Mouse (Mus musculus) kidney, embryonic 15.5 days (tissue): Measurements from ENCODE around the gene Kansl3. TPM values are rescaled to one million over a fixed set of nuclear protein-coding genes. Genes with fewer than 3 reads are reported as not detected.

ENCODE experiments used
- ATAC-seq: fragments of 200-750 bp; cut with Nextera tagmentation; replicated peaks from 2 replicates; pipeline ENCODE4 v1.8.0; 2017; ENCODE audit warnings: moderate TSS enrichment; ENCODE audit not compliant: low FRiP score
- H3K27ac ChIP-seq: fragments of 300-500 bp; sonication (generic); 2 replicates; pipeline ENCODE4 v1.5.1; 2015; ENCODE audit warnings: mild to moderate bottlenecking, inconsistent platforms
- H3K27me3 ChIP-seq: fragments of 300-500 bp; sonication (generic); 2 replicates; pipeline ENCODE4 v1.6.1; 2015; ENCODE audit warnings: inconsistent platforms
- H3K36me3 ChIP-seq: fragments of 300-500 bp; sonication (generic); 2 replicates; pipeline ENCODE4 v1.6.1; 2015; ENCODE audit warnings: inconsistent platforms
- H3K4me1 ChIP-seq: fragments of 300-500 bp; sonication (generic); 2 replicates; pipeline ENCODE4 v1.6.1; 2015; ENCODE audit warnings: inconsistent platforms
- H3K4me2 ChIP-seq: fragments of 300-500 bp; sonication (generic); 2 replicates; pipeline ENCODE4 v1.6.1; 2015; ENCODE audit warnings: moderate library complexity, mild to moderate bottlenecking, inconsistent platforms
- H3K4me3 ChIP-seq: fragments of 300-500 bp; sonication (generic); replicated peaks from 2 replicates; pipeline ENCODE4 v1.5.1; 2015; ENCODE audit warnings: mild to moderate bottlenecking, inconsistent platforms
- H3K9ac ChIP-seq: fragments of 300-500 bp; sonication (generic); 2 replicates; pipeline ENCODE4 v1.6.1; 2015; ENCODE audit warnings: mild to moderate bottlenecking, inconsistent platforms
- H3K9me3 ChIP-seq: fragments of 300-500 bp; sonication (generic); replicated peaks from 2 replicates; pipeline ENCODE4 v1.6.1; 2016; ENCODE audit warnings: inconsistent platforms
- WGBS: fragments of 180-500 bp; shearing (Covaris S2); methylation state at CpG from one replicate; pipeline ENCODE4 v1.1.7; 2015; ENCODE audit warnings: mixed read lengths; 5-methylcytosine and 5-hydroxymethylcytosine counted together
- polyA plus RNA-seq: library from polyadenylated mRNA; unstranded; fragments of >200 nt; fragmentation: Nextera tagmentation; extraction: Ambion mirVana; gene quantifications from 2 replicates; pipeline ENCODE4 v1.2.1, GENCODE M21; 2015

The Kansl3 gene
- polyA plus RNA-seq, result 44.8 and 49.9 TPM in 2 replicates

DNA sequence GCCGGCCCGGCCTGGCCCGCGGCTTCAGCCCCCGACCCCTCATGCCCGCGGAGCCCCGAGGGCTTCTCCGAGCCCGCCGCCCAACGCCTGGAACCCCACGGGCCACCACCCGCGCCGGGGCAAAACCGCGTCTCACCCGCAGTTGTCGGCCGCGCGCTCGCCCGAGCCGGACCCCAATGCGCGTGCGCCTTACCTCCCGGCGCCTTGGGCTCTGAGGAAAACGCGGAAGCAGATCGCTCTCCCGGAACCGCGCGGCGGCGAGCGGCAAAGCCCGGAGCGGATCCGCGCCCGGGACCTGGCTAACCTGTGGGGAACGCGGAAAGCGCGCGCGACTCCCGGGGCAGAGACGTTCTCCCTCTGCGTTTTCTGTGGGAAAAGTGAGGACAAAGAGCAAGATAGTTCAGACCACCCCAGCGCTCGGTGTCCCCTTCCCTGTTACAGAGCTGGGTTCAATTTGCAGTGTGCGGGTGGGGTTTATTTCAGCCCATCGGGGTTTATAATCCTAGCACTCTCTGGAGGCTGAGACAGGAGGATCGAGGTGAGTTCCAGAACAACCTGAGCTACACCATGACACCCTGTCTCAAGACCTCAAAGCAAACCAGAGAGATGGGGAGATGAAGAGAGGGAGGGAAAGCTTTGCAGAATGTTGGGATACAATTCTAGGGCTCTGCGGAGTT is at the start of gene Kansl3:
Gene Kansl3 (minus strand): TSS at position 213 of the 677 bp plus-strand sequence.
- peaks cover 27% of the 10 kb centered on the region for H3K36me3 ChIP-seq
- H3K27me3 ChIP-seq, result no peaks in the 10 kb centered on the region
- no peaks in the 10 kb centered on the region for H3K9me3 ChIP-seq
- H3K4me3 ChIP-seq, result peak within 1 kb of the TSS; percentile 91
- H3K4me2 ChIP-seq, result peak within 1 kb of the TSS; percentile 73
- peak within 1 kb of the TSS; percentile 83 for H3K27ac ChIP-seq
- peak within 1 kb of the TSS; percentile 95 for H3K9ac ChIP-seq
- H3K4me1 ChIP-seq, result peaks cover 18% of the 10 kb centered on the region
- WGBS, result 3% methylated on average over 61 of the region's 61 CpGs
- peak; percentile 90 for ATAC-seq

- H3K27ac ChIP-seq, result no peak overlapping the region
- H3K4me3 ChIP-seq, result no peak overlapping the region
- WGBS, result 73% methylated on average over 6 of the region's 6 CpGs
- H3K27me3 ChIP-seq, result no peaks in the 10 kb centered on the region
- no peak overlapping the region for H3K9ac ChIP-seq
- no peak for ATAC-seq
- H3K4me2 ChIP-seq, result no peak overlapping the region
- H3K9me3 ChIP-seq, result no peaks in the 10 kb centered on the region
- no peaks in the 10 kb centered on the region for H3K4me1 ChIP-seq
- H3K36me3 ChIP-seq, result no peaks in the 10 kb centered on the region
Measured at GRCm38 (mm10) chr1:36404531-36404930, 35.5 kb upstream of the Kansl3 start.

DNA sequence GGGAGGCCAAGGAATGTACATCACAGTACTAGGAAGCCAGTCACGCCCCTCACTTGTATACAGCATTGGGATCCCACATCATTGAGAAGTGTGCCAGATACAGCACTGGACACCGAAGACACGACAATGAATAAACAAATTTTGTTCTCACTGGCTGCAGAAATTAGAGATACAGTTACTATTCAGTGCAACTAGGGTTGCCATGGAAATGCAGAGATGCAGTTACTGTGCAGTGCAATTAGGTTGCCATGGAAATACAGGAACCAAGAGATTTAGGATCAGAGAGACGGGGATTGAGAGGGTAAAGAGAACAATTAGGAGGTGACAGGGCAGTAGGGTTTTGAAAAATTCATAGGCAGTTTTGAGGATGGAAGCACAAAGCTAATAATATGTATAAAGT is 32.5 kb upstream of the Kansl3 start:
- 0 out of 2 replicates have a peak, but pooled peaks cover 3% of the 10 kb centered on the region for H3K4me1 ChIP-seq
- no peaks in the 10 kb centered on the region for H3K9me3 ChIP-seq
- H3K9ac ChIP-seq, result no peak overlapping the region
- no peak overlapping the region for H3K27ac ChIP-seq
- 81% methylated on average over 4 of the region's 4 CpGs for WGBS
- ATAC-seq, result no peak
- H3K4me2 ChIP-seq, result no peak overlapping the region
- H3K4me3 ChIP-seq, result no peak overlapping the region
- no peaks in the 10 kb centered on the region for H3K27me3 ChIP-seq
- no peaks in the 10 kb centered on the region for H3K36me3 ChIP-seq

DNA sequence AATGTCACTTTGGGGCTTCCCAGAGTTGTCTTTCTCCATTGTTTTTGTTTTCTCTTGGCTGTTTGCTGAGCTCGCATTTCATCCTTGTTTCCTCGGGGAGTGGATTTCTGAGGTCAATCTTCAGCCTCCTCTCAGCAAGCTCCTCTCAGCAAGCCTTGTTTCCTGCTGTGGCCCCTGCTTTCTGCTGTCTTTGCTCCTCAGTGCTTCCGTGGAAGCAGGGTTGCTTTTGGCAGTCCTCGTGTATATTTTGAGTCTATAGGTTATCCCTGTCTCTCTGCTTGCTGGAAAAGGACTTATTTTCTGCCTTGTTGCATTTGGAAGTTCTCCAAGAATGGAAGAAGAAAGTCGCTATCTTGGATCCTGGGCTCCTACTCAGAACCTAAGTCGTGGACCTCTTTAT is 28.1 kb upstream of the Kansl3 start:
- H3K36me3 ChIP-seq, result no peaks in the 10 kb centered on the region
- 0 out of 2 replicates have a peak overlapping the region, but pooled peaks have one; percentile 13 for H3K27ac ChIP-seq
- WGBS, result 18% methylated on average over 6 of the region's 6 CpGs
- H3K9me3 ChIP-seq, result no peaks in the 10 kb centered on the region
- H3K4me1 ChIP-seq, result 0 out of 2 replicates have a peak, but pooled peaks cover 3% of the 10 kb centered on the region
- no peak overlapping the region for H3K4me2 ChIP-seq
- H3K27me3 ChIP-seq, result no peaks in the 10 kb centered on the region
- no peak overlapping the region for H3K4me3 ChIP-seq
- no peak for ATAC-seq
- H3K9ac ChIP-seq, result no peak overlapping the region

- no peak for ATAC-seq
- Histone ChIP-seq H3K4me3 (no peak overlapping the region), H3K36me3 (no peaks in the 10 kb centered on the region), H3K4me2 (no peak overlapping the region), H3K27me3 (no peaks in the 10 kb centered on the region), H3K9me3 (no peaks in the 10 kb centered on the region), H3K4me1 (no peaks in the 10 kb centered on the region), H3K9ac (no peak overlapping the region), H3K27ac (no peak overlapping the region)
- WGBS, result 65% methylated on average over 4 of the region's 4 CpGs
Measured at GRCm38 (mm10) chr1:36379582-36379981, 10.6 kb upstream of the Kansl3 start.

GRCm38 (mm10) chr1:36378880-36379279 is 9.9 kb upstream of the Kansl3 start:
- Histone ChIP-seq H3K27ac (no peak overlapping the region), H3K4me3 (no peak overlapping the region), H3K4me2 (no peak overlapping the region), H3K36me3 (no peaks in the 10 kb centered on the region), H3K9ac (no peak overlapping the region), H3K27me3 (no peaks in the 10 kb centered on the region), H3K4me1 (no peaks in the 10 kb centered on the region), H3K9me3 (no peaks in the 10 kb centered on the region)
- WGBS, result 70% methylated on average over 6 of the region's 6 CpGs
- ATAC-seq, result no peak

DNA sequence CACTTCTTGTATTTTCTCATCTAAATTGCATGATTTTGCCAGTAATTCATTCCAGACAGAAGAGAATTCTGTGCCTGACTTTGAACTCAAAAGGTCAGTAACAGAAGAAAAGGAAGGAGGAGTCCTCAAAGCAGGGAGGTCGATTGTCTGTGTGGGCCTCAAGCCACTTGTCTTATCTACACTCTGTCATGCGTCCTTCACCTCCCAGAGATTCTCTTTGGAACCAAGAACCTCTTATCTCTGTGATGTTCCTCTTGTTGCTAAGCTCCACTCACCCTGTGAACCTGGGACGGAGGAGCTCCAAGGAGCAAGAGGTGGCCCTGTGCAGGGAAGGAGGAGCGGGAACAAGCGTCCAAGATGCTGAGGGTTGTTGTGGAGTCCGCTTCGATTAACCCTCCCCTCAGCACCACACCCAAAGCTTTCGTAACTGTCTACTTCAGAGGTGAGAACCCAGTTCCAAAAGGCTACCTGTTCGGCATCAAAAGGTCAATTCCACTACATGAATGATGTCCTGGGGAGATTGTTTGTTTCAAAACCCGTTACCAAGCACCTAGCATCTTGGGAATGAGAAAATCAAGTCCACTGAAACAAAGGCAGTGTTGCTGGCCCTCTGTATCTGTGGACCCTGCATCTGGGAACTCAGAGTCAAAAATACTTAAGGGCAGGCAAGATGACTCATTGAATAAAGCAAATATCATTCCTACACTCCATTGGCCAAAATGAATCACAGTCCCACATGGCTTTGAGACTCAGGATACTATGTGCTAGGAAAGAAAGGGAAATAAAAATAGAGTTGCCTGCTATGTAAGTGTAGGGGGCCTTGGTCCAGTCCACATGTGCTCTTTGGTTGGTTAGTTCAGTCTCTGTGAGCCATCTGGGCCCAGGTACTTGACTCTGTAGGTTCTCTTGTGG is 3.2 kb upstream of the Kansl3 start, which contains the start of gene Fer1l5:
Gene Fer1l5 (plus strand): TSS at position 358 of the 912 bp plus-strand sequence.
- ATAC-seq, result no peak
- WGBS, result 81% methylated on average over 10 of the region's 10 CpGs
- no peaks in the 10 kb centered on the region for H3K9me3 ChIP-seq
- H3K4me1 ChIP-seq, result peaks cover 13% of the 10 kb centered on the region
- H3K4me2 ChIP-seq, result no peak within 1 kb of the TSS
- H3K27me3 ChIP-seq, result no peaks in the 10 kb centered on the region
- peaks cover 3% of the 10 kb centered on the region; the same call in 1 of the 2 replicates for H3K36me3 ChIP-seq
- no peak within 1 kb of the TSS for H3K27ac ChIP-seq
- H3K9ac ChIP-seq, result no peak within 1 kb of the TSS
- H3K4me3 ChIP-seq, result no peak within 1 kb of the TSS

DNA sequence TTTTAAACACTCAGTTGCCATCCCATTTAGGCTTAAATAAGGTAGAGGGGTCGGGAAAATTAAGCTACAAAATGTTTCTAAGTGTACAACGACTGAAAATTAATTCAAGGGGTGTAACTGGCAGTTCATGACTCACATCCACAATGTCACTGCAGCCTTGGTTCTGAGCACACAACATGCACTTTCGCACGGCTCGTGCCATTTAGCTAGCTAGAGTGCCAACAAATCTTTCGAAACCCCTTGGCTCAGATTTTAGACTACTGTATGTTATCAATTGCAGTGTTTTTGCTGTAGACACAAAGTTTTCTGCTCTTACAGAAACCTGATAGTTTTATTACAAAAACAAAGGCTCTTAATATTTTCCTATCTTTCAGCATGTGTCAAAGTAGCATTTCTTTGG is 1.9 kb upstream of the Kansl3 start:
- H3K9ac ChIP-seq, result no peak overlapping the region
- WGBS, result 82% methylated on average over 6 of the region's 6 CpGs
- H3K4me1 ChIP-seq, result peaks cover 18% of the 10 kb centered on the region
- H3K4me2 ChIP-seq, result no peak overlapping the region
- no peak for ATAC-seq
- peaks cover 11% of the 10 kb centered on the region for H3K36me3 ChIP-seq
- no peak overlapping the region for H3K4me3 ChIP-seq
- H3K9me3 ChIP-seq, result no peaks in the 10 kb centered on the region
- H3K27me3 ChIP-seq, result no peaks in the 10 kb centered on the region
- no peak overlapping the region for H3K27ac ChIP-seq

DNA sequence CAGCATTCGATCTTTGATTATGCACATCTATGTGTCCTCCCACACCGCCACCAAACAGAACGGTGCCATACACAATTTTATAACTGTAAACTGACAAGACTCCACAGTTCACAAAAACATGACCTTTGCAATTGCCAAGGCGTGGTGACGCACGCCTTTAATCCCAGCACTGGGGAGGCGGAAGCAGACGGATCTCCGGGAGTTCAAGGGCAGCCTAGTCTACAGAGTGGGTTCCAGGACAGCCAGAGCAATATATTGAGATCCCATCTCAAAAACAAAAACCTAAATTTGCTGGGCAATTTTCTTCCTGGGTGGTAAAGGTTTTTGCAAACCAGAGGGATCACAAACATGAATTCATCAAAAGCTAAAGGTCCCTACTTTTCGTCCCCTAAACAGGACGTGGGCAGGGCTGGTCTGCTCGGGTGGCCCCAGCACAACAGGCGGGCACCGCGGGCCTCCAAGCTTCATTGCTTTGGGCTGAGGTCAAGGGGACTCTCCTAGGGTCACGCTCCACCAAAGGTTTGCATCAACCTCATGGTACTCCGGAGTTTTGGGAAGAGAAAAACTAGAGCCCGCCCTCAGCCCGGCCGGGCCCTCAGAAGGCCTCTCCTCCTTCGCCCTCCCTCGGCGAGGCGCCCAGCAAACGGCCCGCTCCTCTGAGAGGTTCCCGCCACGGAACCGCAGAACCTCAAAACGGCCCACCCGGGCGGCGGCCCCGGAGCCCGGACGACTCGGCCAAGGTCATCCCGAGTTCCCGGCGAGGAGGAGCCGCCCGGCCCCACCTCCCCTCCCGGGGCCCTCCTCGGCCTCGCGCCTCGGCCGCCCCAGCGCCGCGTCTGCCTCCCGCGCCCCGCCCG is 641 bp downstream of the Kansl3 start:
- peaks cover 35% of the 10 kb centered on the region for H3K36me3 ChIP-seq
- peak overlapping the region; percentile 95 for H3K9ac ChIP-seq
- peak overlapping the region; percentile 91 for H3K4me3 ChIP-seq
- peak; percentile 88 for ATAC-seq
- H3K4me1 ChIP-seq, result peaks cover 18% of the 10 kb centered on the region
- H3K9me3 ChIP-seq, result no peaks in the 10 kb centered on the region
- H3K27me3 ChIP-seq, result no peaks in the 10 kb centered on the region
- peak overlapping the region; percentile 73 for H3K4me2 ChIP-seq
- peak overlapping the region; percentile 83 for H3K27ac ChIP-seq
- 3% methylated on average over 55 of the region's 55 CpGs for WGBS

DNA sequence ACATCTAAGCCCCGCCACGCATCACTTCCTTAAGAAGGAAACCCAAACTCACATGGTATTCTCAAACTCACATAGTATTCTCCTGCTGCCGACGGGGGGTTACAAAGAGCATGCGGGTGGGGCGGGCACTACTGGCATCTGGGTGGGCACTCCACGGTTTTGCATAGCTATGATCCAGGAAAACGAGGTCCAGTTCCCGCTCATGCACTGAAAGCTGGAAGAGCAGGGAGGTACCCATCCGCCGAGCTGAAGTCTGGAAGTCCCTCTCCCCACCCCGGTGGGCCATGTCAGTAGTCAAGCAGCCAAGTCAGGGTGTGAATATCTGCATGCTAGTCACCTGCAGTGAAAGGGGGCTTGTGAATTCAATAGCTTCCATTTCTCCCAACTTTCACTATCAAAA is 1.3 kb downstream of the Kansl3 start:
- Histone ChIP-seq H3K9ac (peak overlapping the region; percentile 95), H3K27ac (no peak overlapping the region), H3K27me3 (no peaks in the 10 kb centered on the region), H3K4me3 (peak overlapping the region; percentile 91), H3K4me2 (peak overlapping the region; percentile 73), H3K9me3 (no peaks in the 10 kb centered on the region), H3K36me3 (peaks cover 40% of the 10 kb centered on the region), H3K4me1 (peaks cover 18% of the 10 kb centered on the region)
- WGBS, result 41% methylated on average over 12 of the region's 12 CpGs
- no peak for ATAC-seq

DNA sequence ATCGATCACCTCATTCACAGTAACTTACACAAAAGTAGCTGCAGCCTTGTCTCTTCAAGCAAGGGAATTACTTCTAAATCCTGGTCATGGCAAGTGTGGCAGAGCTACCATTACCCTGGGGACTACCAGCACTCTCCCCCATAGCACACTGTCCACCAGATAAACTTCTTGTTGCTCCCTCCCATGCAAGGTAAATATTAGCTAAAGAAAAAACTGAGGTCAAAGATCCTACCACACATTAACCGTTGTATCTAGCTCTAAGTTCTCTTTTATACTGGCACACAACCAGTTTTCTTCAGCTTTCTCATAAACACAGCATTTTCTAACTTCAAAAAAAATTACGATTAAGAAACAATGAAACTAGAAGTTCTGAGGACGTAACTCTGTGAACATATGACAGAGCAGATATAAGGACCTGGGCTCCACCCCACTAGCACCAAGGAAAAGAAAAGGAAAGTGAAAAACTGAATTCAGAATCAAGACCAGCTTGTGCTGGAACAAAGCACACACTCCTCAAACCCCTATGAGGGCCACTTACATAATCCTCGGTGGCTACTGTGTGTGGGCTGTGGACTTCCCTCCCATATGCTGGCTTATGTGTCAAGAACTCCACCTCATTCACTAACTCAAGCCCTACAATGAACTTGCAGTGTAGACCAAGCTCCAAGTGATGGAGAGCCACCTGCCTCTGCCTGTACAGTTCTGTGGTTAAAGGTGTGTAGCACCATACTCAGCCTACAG is 11.9 kb downstream of the Kansl3 start:
- Histone ChIP-seq H3K27ac (0 out of 2 replicates have a peak overlapping the region, but pooled peaks have one; percentile 50), H3K27me3 (no peaks in the 10 kb centered on the region), H3K4me1 (0 out of 2 replicates have a peak, but pooled peaks cover 3% of the 10 kb centered on the region), H3K4me2 (no peak overlapping the region), H3K9me3 (no peaks in the 10 kb centered on the region), H3K4me3 (no peak overlapping the region), H3K36me3 (peaks cover 91% of the 10 kb centered on the region), H3K9ac (no peak overlapping the region)
- ATAC-seq, result no peak
- 85% methylated on average over 5 of the region's 5 CpGs for WGBS
